Mouse (Mus musculus) CD4-positive naive resting alpha-beta T cell, adult 57 days (primary cell): Measurements from ENCODE around the gene Gm17409. TPM values are rescaled to one million over a fixed set of nuclear protein-coding genes. Genes with fewer than 3 reads are reported as not detected.

Experiments used
- total RNA-seq: library from RNA; stranded (reverse); gene quantifications from one replicate; pipeline ENCODE4 v1.2.4, GENCODE M21; 2023

The Gm17409 gene
- not detected for total RNA-seq

DNA sequence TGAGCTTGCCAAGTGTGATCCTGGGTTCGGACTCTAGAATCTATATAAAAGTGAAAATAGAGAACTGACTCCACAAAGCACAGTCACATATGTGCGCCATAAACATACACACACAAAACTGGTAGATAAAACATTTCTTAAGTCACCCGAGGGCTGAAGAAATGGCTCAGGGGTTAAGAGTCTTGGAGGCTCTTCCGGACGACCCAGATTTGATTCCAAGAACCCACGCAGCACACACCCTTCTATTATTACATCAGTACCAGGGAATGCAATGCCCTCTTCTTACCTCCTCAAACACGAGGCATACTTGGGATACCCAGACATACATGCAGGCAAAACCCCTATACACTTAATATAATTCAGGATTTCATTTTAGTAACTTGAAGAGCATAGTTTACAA, at the start of gene Gm17409:
Gm17409 (plus strand) TSS at position 301 of the 400 bp plus-strand sequence.

Other genes with a start within 250 kb of the Gm17409 start
- gene Acvr1c, start 112.2 kb upstream of the Gm17409 start, total RNA-seq = 0.15 TPM
- gene Acvr1, start 97.0 kb downstream of the Gm17409 start, total RNA-seq = 0.95 TPM
- not detected for gene Upp2, start 97.2 kb downstream of the Gm17409 start, total RNA-seq